Mouse (Mus musculus) heart, embryonic 11.5 days (tissue): ENCODE data around the gene Pgpep1. TPM values are rescaled to one million over a fixed set of nuclear protein-coding genes. Genes with fewer than 3 reads are reported as not detected.

Source experiments
- polyA plus RNA-seq: library from polyadenylated mRNA; unstranded; fragments of >200 nt; fragmentation: Nextera tagmentation; extraction: Ambion mirVana; gene quantifications from 2 replicates; pipeline ENCODE4 v1.2.1, GENCODE M21; 2014

The Pgpep1 gene
- polyA plus RNA-seq, 1 experiment from 2014 or later = 41.6 TPM

Other genes with a start within 250 kb of the Pgpep1 start
- 11.6 and 13.5 TPM in 2 replicates for gene Crtc1, start 220.8 kb downstream of the Pgpep1 start, polyA plus RNA-seq
- 9.2 and 10.1 TPM in 2 replicates for gene Klhl26, start 183.4 kb downstream of the Pgpep1 start, polyA plus RNA-seq
- 0.44 and 0.86 TPM in 2 replicates for gene Tmem59l, start 173.0 kb downstream of the Pgpep1 start, polyA plus RNA-seq
- 0.80 and 3.8 TPM in 2 replicates for gene Crlf1, start 167.2 kb downstream of the Pgpep1 start, polyA plus RNA-seq
- 109 and 124 TPM in 2 replicates for gene Rex1bd, start 153.6 kb downstream of the Pgpep1 start, polyA plus RNA-seq
- gene Uba52, start 149.6 kb downstream of the Pgpep1 start, polyA plus RNA-seq = 798 and 827 TPM in 2 replicates
- 202 and 212 TPM in 2 replicates for gene Fkbp8, start 132.7 kb downstream of the Pgpep1 start, polyA plus RNA-seq
- 67.3 and 68.1 TPM in 2 replicates for gene Kxd1, start 132.4 kb downstream of the Pgpep1 start, polyA plus RNA-seq
- gene Ell, start 120.9 kb downstream of the Pgpep1 start, polyA plus RNA-seq = 14.1 and 14.7 TPM in 2 replicates
- 86.0 and 95.3 TPM in 2 replicates for gene Isyna1, start 66.0 kb downstream of the Pgpep1 start, polyA plus RNA-seq
- 72.5 and 78.9 TPM in 2 replicates for gene Ssbp4, start 51.5 kb downstream of the Pgpep1 start, polyA plus RNA-seq
- 0.19 and 0.59 TPM in 2 replicates for gene Lrrc25, start 44.2 kb downstream of the Pgpep1 start, polyA plus RNA-seq
- gene Gdf15, start 27.9 kb downstream of the Pgpep1 start, polyA plus RNA-seq = 0.26 and 0.37 TPM in 2 replicates
- 296 and 308 TPM in 2 replicates for gene Lsm4, start 12.9 kb upstream of the Pgpep1 start, polyA plus RNA-seq
- gene Jund, start 38.6 kb upstream of the Pgpep1 start, polyA plus RNA-seq = 97.8 and 102 TPM in 2 replicates
- gene Iqcn, start 43.1 kb upstream of the Pgpep1 start, polyA plus RNA-seq = not detected in 2 replicates
- not detected in 2 replicates for gene Gm3336, start 58.2 kb upstream of the Pgpep1 start, polyA plus RNA-seq
- gene Pde4c, start 63.3 kb upstream of the Pgpep1 start, polyA plus RNA-seq = not detected in 2 replicates
- 16.2 and 21.3 TPM in 2 replicates for gene Rab3a, start 94.3 kb upstream of the Pgpep1 start, polyA plus RNA-seq
- gene Mpv17l2, start 100.6 kb upstream of the Pgpep1 start, polyA plus RNA-seq = 42.5 and 42.6 TPM in 2 replicates
- gene Pik3r2, start 116.3 kb upstream of the Pgpep1 start, polyA plus RNA-seq = 21.5 and 23.1 TPM in 2 replicates
- gene Mast3, start 144.7 kb upstream of the Pgpep1 start, polyA plus RNA-seq = 7.8 and 8.5 TPM in 2 replicates
- 0.07 TPM in 1 of 2 replicates, not detected in the other for gene Il12rb1, start 148.1 kb upstream of the Pgpep1 start, polyA plus RNA-seq
- 2.4 and 3.2 TPM in 2 replicates for gene Arrdc2, start 179.3 kb upstream of the Pgpep1 start, polyA plus RNA-seq
- 0.55 and 1.1 TPM in 2 replicates for gene Kcnn1, start 202.9 kb upstream of the Pgpep1 start, polyA plus RNA-seq
- gene Ccdc124, start 213.5 kb upstream of the Pgpep1 start, polyA plus RNA-seq = 102 and 109 TPM in 2 replicates
- gene Slc5a5, start 232.4 kb upstream of the Pgpep1 start, polyA plus RNA-seq = 0.06 TPM in 1 of 2 replicates, not detected in the other
- 2,782 and 3,146 TPM in 2 replicates for gene Rpl18a, start 237.0 kb upstream of the Pgpep1 start, polyA plus RNA-seq
- gene Map1s, start 245.5 kb upstream of the Pgpep1 start, polyA plus RNA-seq = 26.0 and 31.1 TPM in 2 replicates